Mouse (Mus musculus) left cerebral cortex, postnatal 10 days (tissue): ENCODE data around the gene Bicdl1. TPM values are rescaled to one million over a fixed set of nuclear protein-coding genes. Genes with fewer than 3 reads are reported as not detected.

ENCODE experiments used
- DNase-seq, 2 experiments: peaks; one replicate each; pipeline ENCODE4 v3.0.0; 2021 to 2022; ENCODE audit warnings: low spot score in 2 of 2, mixed read lengths in 1 of 2; ENCODE audit errors: extremely low spot score in 1 of 2
- intact Hi-C: fragments of 180-260 bp; cut with DNase I; formaldehyde crosslinking; loops from one replicate; pipeline ENCODE4 v1.15.1; 2025
- total RNA-seq, 2 experiments: library from RNA; stranded (reverse); gene quantifications; 2 replicates each; pipeline ENCODE4 v1.2.3; 2021

Bicdl1 gene
- total RNA-seq, 2 experiments from 2014 or later: 120 to 129 TPM

DNA sequence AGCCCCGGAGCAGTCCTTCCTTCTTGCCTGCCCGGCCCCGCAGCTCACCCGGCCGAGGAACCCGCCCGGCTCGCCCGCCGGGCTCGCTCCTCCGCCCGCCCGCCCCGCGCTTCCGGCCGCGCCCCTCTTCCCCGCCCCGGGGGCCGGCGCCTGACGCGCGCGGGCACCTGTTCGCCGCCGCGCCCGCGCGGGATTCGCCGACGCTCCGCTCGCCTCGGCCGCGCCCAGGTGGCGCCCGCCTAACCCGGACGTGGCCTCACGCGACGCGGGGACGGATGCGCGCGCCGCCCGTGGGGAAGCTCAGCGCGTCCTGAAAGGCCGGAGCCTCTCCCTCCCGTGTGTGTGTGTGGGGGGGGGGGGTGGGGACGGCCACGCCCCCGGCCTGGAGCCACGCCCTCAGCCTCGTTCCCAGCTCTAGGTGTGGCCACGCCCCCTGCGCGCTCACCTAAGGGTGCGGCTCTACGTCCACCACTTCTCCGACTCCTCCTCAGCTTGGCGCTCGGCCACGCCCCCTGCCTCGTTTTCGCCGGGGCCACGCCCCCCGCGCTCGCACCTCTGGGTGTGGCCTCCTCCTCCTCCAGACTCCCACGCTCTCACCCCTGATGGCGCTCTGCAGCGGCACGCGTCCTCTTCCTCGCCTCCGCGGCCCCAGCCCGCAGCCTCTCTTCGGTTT is 891 bp upstream of the Bicdl1 start:
- intact Hi-C loops: loop anchor here (5.0 kb wide), 1 partner anchor 80 kb away; no protein-coding TSS in a partner anchor
- peak; percentile 92 to 94 for DNase-seq

GRCm38 (mm10) chr5:115731732-115732175 is 333 bp upstream of the Bicdl1 start:
- peak in 1 of 2 experiments; percentile 71 for DNase-seq
- intact Hi-C loops: loop anchor here (5.0 kb wide), 1 partner anchor 79 kb away; no protein-coding TSS in a partner anchor

- intact Hi-C loops: loop anchor here (5.0 kb wide), 1 partner anchor 78 kb away; no protein-coding TSS in a partner anchor
Observed at GRCm38 (mm10) chr5:115730314-115730713, 1.1 kb downstream of the Bicdl1 start.

GRCm38 (mm10) chr5:115726581-115726980 is 4.8 kb downstream of the Bicdl1 start:
- no peak for DNase-seq
- intact Hi-C loops: no loop called here

More at GRCm38 (mm10) chr5:115730314-115730713, 1.1 kb downstream of the Bicdl1 start:
- DNase-seq: no peak

DNA sequence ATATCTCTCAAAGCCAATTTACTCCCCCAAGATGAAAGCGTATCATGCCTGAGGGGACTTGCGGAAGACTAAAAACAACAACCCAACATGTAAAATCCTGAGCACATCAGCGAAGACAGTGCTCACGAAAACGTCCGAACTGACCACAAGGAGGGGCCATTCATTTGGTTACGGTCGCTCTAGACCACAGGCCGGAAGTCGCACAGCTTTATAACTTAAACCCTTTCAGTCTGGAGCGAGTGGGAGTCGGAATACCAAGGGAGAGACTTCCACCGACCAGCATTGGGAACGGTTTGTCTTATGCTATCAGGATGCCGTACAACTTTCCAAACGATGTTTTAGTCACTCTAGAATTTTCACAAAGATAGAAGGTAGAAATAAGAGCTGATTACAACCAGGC is 5.4 kb downstream of the Bicdl1 start:
- intact Hi-C loops: no loop called here
- DNase-seq: no peak

DNA sequence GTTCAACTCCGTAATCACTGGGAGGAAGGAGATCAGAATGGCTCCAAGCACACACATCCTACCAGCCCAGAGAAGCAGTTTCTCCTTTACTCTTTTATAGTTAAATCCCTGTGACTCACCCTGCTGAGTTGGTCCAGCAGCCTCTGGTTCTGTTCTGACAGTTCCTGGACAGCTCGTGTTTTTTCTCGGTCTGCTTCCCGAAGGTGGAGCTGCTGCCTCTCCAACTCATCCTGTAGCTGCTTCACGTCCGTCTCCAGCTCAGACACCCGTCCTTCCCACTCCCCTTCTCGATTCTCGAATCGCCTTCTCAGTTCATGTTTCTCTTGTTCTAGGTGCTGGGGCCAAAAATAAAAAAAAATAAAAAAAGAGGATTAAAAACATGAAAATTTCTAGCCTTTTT is 7.0 kb downstream of the Bicdl1 start:
- intact Hi-C loops: no loop called here
- DNase-seq: no peak

GRCm38 (mm10) chr5:115722188-115722959 is 9.0 kb downstream of the Bicdl1 start:
- intact Hi-C loops: no loop called here
- DNase-seq: no peak

GRCm38 (mm10) chr5:115720761-115721160 is 10.7 kb downstream of the Bicdl1 start:
- DNase-seq: no peak
- intact Hi-C loops: no loop called here

- intact Hi-C loops: no loop called here
- no peak for DNase-seq
Observed at GRCm38 (mm10) chr5:115717693-115718092, 13.7 kb downstream of the Bicdl1 start.

DNA sequence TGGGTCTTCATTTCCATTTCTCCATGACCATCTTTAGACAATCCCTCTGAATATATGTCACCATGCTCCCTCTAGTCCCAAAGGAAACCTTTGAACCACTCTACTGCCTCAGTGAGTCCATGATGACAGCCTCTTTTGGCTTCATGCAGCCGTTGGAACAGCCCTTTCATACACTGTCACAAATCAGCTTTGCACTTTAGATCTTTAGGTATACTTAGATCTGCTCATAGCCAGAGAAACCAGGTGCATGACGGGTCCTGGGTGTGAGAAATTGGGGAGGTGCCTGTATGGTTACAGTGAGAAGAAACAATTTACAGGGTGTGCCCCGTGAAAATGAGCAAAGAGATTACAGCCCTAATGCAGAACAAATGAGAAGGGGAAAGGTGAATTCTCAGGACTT is 14.3 kb downstream of the Bicdl1 start:
- no peak for DNase-seq

DNA sequence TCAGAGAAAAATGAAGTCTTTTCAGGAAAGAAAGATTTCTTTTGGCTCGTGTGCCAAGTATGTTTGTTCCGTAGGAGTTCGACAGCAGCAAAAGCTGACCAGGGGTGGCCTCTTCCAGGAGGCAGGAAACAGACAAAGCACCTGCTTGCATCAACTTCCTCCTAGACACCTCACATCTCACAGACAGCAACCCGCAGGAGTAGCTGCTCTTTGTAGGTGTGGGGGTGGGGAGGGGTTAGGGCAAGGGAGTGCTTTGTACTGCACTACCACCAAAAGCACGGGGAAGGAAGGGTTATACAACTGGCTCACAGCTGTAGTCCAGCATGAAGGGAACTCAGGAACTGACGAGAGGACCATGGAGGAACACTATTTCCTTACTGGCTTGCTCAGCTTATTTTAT is 15.0 kb downstream of the Bicdl1 start:
- intact Hi-C loops: no loop called here

More for the DNA sequence above, 14.3 kb downstream of the Bicdl1 start:
- intact Hi-C loops: no loop called here

GRCm38 (mm10) chr5:115714761-115715160 is 16.7 kb downstream of the Bicdl1 start:
- no peak for DNase-seq
- intact Hi-C loops: no loop called here

More for the DNA sequence above, 15.0 kb downstream of the Bicdl1 start:
- DNase-seq: no peak

- intact Hi-C loops: no loop called here
- no peak for DNase-seq
Observed at GRCm38 (mm10) chr5:115712487-115712886, 18.9 kb downstream of the Bicdl1 start.

DNA sequence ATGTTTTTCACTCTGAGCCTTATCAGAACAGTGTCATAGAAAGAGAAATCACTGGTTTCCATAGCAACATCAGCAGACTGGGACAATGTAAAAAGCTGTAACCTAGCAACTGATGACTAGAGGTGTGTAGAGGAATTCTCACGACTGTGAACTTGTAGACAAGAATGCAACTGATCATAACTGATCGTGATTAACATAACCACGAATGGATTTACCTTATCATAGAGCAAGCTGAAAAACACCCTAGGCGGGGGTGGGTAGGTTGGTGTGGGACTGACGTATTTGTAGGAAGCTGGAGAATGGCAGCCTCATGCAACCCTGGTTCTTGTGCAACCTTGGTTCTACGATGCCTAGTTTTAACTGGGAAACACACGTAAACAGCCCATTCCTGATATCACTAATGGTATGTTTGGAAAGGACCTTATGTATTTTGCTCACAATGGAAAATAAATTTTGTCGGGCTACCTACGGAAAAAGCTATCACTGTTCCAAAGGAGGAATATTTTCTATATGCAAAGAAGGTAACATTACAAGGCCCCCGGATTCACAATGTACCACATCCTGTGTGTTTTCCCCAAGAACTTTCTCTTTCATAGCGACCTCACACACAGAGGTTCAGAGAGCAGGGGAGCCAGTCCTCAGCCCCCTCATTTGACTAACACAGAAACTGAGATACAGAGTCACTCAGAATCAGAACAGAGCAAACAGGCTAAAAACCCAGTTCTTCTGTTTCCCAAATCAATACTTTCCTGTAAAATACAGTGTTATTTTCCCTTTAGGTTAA is 19.6 kb downstream of the Bicdl1 start:
- intact Hi-C loops: no loop called here
- no peak for DNase-seq

- intact Hi-C loops: no loop called here
- no peak for DNase-seq
Observed at GRCm38 (mm10) chr5:115710171-115710570, 21.2 kb downstream of the Bicdl1 start.

GRCm38 (mm10) chr5:115708930-115709329 is 22.5 kb downstream of the Bicdl1 start:
- intact Hi-C loops: no loop called here
- no peak for DNase-seq

DNA sequence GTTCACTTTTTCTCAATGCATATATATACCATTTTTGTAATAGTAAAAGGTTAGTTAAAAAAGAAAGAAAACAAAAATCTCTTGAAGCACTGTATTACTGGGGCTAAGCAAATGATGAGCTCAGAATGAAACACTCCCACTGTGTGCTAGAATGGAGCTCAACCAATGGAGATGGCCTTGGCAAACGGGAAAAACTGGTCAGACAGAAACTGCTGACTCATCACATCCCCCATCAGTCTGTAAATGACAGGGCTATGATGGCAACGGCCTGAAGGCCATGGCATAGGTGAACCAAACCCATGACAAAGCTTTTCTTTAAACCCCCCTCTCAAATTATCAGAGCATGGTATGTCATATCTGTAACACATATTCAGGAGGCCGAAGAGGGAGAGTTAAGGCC is 29.4 kb downstream of the Bicdl1 start:
- intact Hi-C loops: no loop called here
- no peak for DNase-seq

- DNase-seq: no peak
- intact Hi-C loops: no loop called here
Observed at GRCm38 (mm10) chr5:115701215-115701614, 30.2 kb downstream of the Bicdl1 start.

DNA sequence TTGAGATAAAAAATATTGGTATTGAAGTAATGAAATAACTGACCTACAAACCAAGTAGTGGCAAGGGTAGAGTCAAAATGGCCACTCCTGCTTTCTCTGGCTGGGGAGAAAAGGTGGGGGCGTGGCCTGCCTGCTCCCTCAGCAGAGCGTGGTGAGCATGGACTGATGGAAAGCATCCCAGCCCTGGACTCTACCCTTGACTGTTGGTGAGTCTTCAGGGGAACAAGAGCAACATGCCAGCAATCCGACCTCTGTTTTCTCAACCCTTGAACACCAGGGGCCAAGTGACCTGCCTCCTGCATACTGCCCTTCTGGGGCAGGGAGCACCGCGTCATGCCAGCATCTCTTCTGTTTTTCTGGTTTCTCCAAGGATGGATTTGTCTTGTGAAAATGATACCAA is 34.6 kb downstream of the Bicdl1 start:
- no peak for DNase-seq

More for the DNA sequence above, 34.6 kb downstream of the Bicdl1 start:
- intact Hi-C loops: no loop called here
